Comparison of ENCODE assay signal across 15 mouse cellular contexts in the genomic region with DNA sequence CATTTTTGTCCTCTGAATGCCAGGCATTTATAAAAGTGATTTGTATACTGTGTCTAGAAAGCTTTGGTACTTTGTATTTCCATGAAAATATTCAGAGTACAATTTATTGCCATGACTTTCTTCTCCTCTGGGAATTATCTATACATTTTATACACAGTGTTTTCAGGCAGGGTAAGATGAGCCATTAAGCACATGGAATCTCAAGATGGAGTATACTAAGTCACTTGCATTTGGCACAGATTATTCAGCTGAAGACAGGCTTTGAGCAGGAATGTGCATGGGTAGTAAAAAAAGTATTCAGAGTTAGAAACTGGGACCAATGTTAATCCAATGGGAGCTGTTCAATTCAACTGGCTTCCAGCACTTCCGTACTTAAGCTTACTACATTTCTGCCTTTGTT.
"Had no signal": no experiment of that assay in that cellular context is flagged by ENCODE, and none has a peak within 500 bp of the region (broad histone marks: within the 10 kb centered on the region; RNA-seq: fewer than 3 reads in every experiment).

No protein-coding gene starts in this region.

- H3K36me3 ChIP-seq: neural tube, embryonic 15.5 days; stomach, embryonic 15.5 days had no signal

- H3K27me3 ChIP-seq: neural tube, embryonic 15.5 days; stomach, embryonic 15.5 days had no signal

- H3K4me1 ChIP-seq: neural tube, embryonic 15.5 days; stomach, embryonic 15.5 days had no signal

- DNase-seq: retina, postnatal 1 day; right cerebral cortex, adult 18-20 months; right cerebral cortex, postnatal 14 days; right cerebral cortex, postnatal 25 days; right cerebral cortex, postnatal 4 days; spleen, adult 18-20 months; thymus, adult 18-20 months; thymus, adult 2 months; thymus, postnatal 14 days; thymus, postnatal 25 days; thymus, postnatal 36 days; thymus, postnatal 4 days had no signal

- H3K9ac ChIP-seq: neural tube, embryonic 15.5 days; stomach, embryonic 15.5 days had no signal

- H3K27ac ChIP-seq: neural tube, embryonic 15.5 days; stomach, embryonic 15.5 days; stomach, postnatal 0 days had no signal

- H3K4me2 ChIP-seq: neural tube, embryonic 15.5 days; stomach, embryonic 15.5 days had no signal

- H3K9me3 ChIP-seq: neural tube, embryonic 15.5 days; stomach, embryonic 15.5 days had no signal

- H3K4me3 ChIP-seq: neural tube, embryonic 15.5 days; stomach, embryonic 15.5 days had no signal
